Mouse (Mus musculus) embryonic fibroblast, embryonic 13.5 days (primary cell): ENCODE data around the gene Cfap77.

Experiments
- CTCF ChIP-seq: IDR thresholded peaks from 2 replicates; pipeline ENCODE4 v1.5.1; 2011; ENCODE audit warnings: mild to moderate bottlenecking, control low read depth, low read length, moderate library complexity, borderline replicate concordance; ENCODE audit not compliant: insufficient read depth
- POLR2A ChIP-seq: IDR thresholded peaks from 2 replicates; pipeline ENCODE4 v1.6.1; 2011; ENCODE audit warnings: low read depth, mild to moderate bottlenecking, control low read depth, low read length, moderate library complexity

GRCm38 (mm10) chr2:29053802-29054544 lies 893 bp downstream of the Cfap77 start:
- TF ChIP-seq POLR2A (no peak), CTCF (no peak)
